Mouse (Mus musculus) inflammation-experienced regulatory T-cells, adult 6 months (primary cell): ENCODE data around the gene Pcdh17. TPM values are rescaled to one million over a fixed set of nuclear protein-coding genes. Genes with fewer than 3 reads are reported as not detected.

ENCODE experiments used
- ATAC-seq: one replicate; pipeline ENCODE4 v1.8.0; 2017
- polyA plus RNA-seq, 3 experiments: library from polyadenylated mRNA; unstranded; fragments of 100-300 nt; shearing (Covaris generic); gene quantifications; one replicate each; pipeline ENCODE4 v1.2.1; 2017

Pcdh17 gene
- polyA plus RNA-seq, 3 experiments from 2014 or later: not detected

DNA sequence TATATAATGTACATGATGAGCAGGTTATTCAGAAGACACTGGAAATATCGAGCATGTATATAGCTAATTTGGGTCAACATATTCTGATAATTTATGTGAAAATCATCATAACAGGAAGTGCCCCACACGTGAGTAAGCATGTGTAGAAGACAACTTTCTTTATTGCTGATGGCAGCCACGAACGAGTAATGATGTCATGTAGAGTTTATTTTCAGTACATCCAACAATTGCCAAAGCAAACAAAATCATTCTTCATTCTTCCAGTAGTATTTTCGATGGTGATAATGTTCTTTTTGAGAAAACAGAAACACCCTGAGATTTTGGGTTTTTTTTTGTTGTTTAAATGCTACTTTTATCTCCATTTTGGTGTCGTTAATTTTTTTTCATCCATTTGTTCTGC, 37.2 kb downstream of the Pcdh17 start:
- ATAC-seq: no peak

DNA sequence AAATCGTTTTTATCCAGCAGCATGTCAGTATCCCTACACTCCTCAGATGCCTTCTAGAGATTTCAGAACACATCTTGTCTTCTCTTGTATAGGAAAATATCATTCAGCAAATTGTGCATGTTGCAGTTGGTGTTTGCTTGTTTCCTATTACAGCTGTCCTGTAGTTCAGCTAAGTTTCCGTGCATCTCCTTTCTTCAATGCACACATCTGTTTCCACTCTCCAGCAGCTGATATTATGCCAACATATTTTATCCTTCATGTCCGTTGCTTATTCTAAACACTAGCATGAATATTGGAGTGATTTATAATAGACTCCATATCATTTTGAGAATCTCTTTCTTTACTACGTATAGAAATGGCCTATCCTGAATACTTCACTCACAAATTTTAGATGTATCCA, 41.0 kb downstream of the Pcdh17 start:
- no peak for ATAC-seq

DNA sequence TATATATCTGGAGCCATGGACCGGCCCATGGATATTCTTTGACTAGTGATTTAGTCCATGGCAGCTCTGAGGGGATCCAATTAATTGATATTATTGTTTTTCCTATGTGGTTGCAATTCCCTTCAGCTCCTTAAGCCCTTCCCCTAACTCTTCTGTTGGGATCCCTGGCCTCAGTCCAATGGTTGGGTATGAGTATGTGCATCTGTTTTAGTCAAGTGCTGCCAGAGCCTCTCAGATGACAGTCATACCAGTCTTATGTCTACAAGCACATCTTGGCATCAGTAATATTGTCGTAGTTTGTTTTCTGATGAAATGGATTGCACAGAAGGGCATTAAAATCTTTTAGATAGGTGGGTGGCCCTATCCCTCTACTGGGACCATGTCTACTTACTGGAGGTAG, 67.6 kb downstream of the Pcdh17 start:
- ATAC-seq: no peak

DNA sequence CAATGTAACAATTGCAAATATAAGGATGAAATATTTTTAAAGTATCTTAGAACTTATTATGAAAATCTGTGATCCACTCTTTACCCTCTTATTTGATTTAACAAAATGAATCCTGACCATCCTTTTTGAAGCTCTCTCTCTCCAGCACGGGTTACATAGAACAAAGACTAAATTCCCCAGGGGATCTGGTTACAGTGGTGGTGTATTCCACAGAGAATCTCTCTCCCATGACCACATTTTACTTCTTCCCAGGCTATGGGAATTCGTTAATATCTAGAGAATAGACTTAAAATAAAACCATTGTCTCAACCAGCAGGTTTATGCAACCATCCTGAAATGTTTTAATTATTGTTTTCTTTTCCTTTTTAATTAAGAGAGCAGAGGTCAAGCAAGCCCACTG, 89.0 kb downstream of the Pcdh17 start:
- ATAC-seq: no peak

DNA sequence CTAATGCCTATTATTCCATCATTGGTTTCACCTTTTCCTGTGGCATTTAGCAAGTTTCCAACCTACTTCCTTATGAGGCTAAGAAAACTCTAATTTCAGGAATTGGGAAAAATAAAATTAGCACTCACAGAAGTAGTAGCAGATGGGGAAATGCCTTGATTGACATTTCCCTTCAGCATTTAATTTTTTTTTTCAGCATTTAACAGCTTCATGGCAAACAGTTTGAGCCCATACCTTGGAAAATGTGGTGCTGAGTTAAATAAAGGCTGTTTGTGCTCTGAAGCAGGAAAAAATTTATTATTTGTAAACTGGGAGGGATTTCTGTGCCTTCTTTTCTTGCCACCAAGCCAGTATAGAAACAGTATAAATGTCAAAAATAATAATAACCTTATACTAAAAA, 91.9 kb downstream of the Pcdh17 start:
- ATAC-seq: no peak

DNA sequence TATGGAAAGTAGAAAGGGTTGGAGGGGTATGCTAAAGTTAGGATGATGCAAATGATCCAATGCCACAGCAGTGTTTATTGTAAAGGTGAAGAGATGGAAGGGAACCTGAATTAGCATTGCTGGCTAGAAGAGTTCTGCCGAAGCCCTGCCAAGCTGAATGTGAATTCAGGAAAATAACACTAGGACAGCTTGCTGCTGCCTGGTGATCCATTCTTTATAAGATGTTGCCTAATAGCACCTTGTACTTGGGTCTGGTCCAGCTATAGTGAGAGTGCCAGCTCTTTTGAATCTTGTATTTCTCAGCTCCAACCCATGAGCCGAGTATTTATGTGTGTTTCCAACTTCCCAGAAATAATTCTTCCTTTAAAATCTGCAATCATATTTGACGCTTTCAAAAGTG, 98.5 kb downstream of the Pcdh17 start:
- ATAC-seq: no peak

DNA sequence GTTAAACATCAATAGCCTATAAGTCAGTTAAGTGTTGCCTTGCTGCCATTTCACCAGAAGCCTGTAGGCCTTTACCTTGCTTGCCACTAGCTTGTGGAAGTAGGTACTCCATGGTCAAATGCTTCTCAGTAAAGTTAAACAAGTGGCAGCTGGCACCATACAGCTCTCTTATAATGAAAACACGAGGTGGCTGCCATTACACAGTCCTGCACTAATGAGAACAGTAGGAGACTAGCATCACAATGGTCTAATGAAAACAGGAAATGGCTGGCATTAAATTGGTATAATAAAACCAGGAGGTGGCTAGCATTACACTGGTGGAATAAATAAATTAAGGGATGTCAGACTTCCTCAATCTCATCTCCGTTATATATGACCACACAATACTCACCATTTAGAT, 102.6 kb downstream of the Pcdh17 start:
- no peak for ATAC-seq

DNA sequence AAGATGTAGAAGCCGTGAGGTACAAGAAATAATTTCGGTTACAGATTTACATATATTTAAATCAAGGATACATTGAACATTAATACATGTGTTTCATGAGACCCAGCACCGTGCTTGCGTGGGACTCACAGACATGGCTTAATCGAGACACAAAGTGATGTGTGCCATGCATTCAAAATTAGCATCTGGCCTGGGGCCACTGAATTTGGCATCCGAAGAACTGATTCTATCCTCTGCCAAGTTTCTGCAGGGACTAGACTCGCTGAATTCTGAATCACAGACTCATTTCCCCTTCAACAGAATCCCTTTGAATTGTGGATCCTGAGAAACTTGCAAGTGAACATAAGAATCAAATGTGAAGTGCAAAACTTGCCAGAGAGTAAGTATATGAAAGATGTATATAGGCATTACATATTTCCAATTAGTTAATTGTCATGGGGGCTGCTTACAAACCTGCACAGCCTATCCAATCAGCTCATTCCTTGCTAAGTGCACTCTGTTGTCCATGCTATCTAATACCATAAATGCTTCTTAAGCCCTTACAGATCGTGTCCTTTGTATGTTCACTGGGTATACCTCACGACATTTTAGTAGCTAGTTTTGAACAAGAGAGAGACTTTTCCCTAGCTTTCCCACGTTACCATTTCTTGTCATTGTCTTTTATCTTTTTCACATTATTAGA, 104.3 kb downstream of the Pcdh17 start:
- ATAC-seq: no peak

DNA sequence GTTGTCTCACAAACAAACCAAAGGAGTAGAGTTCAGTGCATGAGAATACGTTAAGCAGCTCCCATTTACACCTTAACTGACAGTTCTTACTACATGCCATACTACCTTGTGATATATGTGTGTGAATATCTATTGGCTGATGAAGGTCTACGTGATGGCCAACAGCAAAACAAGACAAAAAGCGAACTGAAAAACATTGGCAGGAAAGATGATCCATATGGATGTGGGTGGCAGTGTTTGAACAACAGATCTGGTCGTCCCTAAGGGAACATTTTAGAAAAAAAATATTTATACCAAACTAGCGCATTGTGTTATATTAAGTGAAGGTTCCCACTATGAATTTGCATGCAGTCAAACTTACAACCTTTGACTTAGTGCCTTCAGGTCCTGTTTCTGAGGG, 108.2 kb downstream of the Pcdh17 start:
- no peak for ATAC-seq

DNA sequence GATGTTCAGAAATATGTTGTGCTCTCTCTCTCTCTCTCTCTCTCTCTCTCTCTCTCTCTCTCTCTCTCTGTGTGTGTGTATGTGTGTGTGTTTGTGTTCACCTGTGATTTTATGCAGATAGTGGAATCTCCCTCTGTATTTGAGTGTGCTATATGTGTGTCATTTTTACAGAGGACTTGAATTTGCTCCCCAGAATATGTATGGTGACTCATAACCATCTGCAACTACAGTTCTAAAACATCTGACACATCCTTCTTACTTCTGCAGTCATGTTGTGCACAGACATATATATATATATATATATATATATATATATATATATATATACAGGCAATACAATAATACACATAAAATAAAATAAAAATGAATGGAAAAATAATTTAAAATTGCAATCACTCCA, 127.7 kb downstream of the Pcdh17 start:
- ATAC-seq: no peak
